Mouse (Mus musculus): ENCODE measurements at regions not wholly inside any gene's neighbourhood (a gene's known extent, or its start where the extent isn't known, plus 50 kb on each side); places are given as distances from the start of the nearest gene placed in this dataset.

GRCm38 (mm10) chr14:96954462-96954861, 435.6 kb upstream of the Klhl1 start:
- H3K27ac ChIP-seq (ENCODE audit: low read depth): no peak overlapping the region
- no peak overlapping the region for H3K4me3 ChIP-seq (ENCODE audit: low read depth, low read length)
- ATAC-seq (ENCODE audit: insufficient read depth): no peak
- H3K9me3 ChIP-seq (ENCODE audit: low read depth, low read length): no peaks in the 10 kb centered on the region
- H3K9ac ChIP-seq: no peak overlapping the region
- no peaks in the 10 kb centered on the region for H3K4me1 ChIP-seq (ENCODE audit: insufficient read depth)
- TF ChIP-seq CTCF (IDR thresholded peaks at IDR 0.05; ENCODE audit: low read depth): peak; percentile 90
- no peaks in the 10 kb centered on the region for H3K27me3 ChIP-seq (ENCODE audit: insufficient read depth, low read length)
- peak; percentile 79 for DNase-seq
- H3K36me3 ChIP-seq (ENCODE audit: insufficient read depth): no peaks in the 10 kb centered on the region
- no peak overlapping the region for H3K4me2 ChIP-seq

GRCm38 (mm10) chr14:96908737-96909136, 389.8 kb upstream of the Klhl1 start:
- no peak overlapping the region for H3K9ac ChIP-seq
- ATAC-seq (ENCODE audit: insufficient read depth): no peak
- H3K36me3 ChIP-seq (ENCODE audit: insufficient read depth): no peaks in the 10 kb centered on the region
- DNase-seq: peak; percentile 80
- H3K27ac ChIP-seq (ENCODE audit: low read depth): no peak overlapping the region
- H3K9me3 ChIP-seq (ENCODE audit: low read depth, low read length): no peaks in the 10 kb centered on the region
- WGBS: 5% methylated on average over 2 of the region's 2 CpGs
- TF ChIP-seq CTCF (IDR thresholded peaks at IDR 0.05; ENCODE audit: low read depth): peak; percentile 62
- H3K4me2 ChIP-seq: no peak overlapping the region
- no peaks in the 10 kb centered on the region for H3K27me3 ChIP-seq (ENCODE audit: insufficient read depth, low read length)
- H3K4me1 ChIP-seq (ENCODE audit: insufficient read depth): no peaks in the 10 kb centered on the region
- H3K4me3 ChIP-seq (ENCODE audit: low read depth, low read length): no peak overlapping the region

- H3K9me3 ChIP-seq (ENCODE audit: low read depth, low read length): no peaks in the 10 kb centered on the region
- WGBS: 65% methylated on average over 3 of the region's 3 CpGs
- TF ChIP-seq CTCF (IDR thresholded peaks at IDR 0.05; ENCODE audit: low read depth): no peak
- H3K36me3 ChIP-seq (ENCODE audit: insufficient read depth): no peaks in the 10 kb centered on the region
- H3K4me3 ChIP-seq (ENCODE audit: low read depth, low read length): no peak overlapping the region
- no peak overlapping the region for H3K27ac ChIP-seq (ENCODE audit: low read depth)
- no peak overlapping the region for H3K4me2 ChIP-seq
- no peak overlapping the region for H3K9ac ChIP-seq
- DNase-seq: no peak
- no peaks in the 10 kb centered on the region for H3K27me3 ChIP-seq (ENCODE audit: insufficient read depth, low read length)
- no peaks in the 10 kb centered on the region for H3K4me1 ChIP-seq (ENCODE audit: insufficient read depth)
- no peak for ATAC-seq (ENCODE audit: insufficient read depth)
Measured at GRCm38 (mm10) chr14:96879701-96880100, 360.8 kb upstream of the Klhl1 start.

GRCm38 (mm10) chr14:96871969-96872368, 353.1 kb upstream of the Klhl1 start:
- no peak for TF ChIP-seq CTCF (IDR thresholded peaks at IDR 0.05; ENCODE audit: low read depth)
- 76% methylated on average over 4 of the region's 4 CpGs for WGBS
- ATAC-seq (ENCODE audit: insufficient read depth): no peak

GRCm38 (mm10) chr14:96838910-96839309, 320.0 kb upstream of the Klhl1 start:
- H3K4me1 ChIP-seq (ENCODE audit: insufficient read depth): no peaks in the 10 kb centered on the region
- H3K27ac ChIP-seq (ENCODE audit: low read depth): no peak overlapping the region
- no peak for TF ChIP-seq CTCF (IDR thresholded peaks at IDR 0.05; ENCODE audit: low read depth)
- no peak overlapping the region for H3K4me3 ChIP-seq (ENCODE audit: low read depth, low read length)
- no peak overlapping the region for H3K4me2 ChIP-seq
- DNase-seq: no peak
- no peak for ATAC-seq (ENCODE audit: insufficient read depth)
- H3K36me3 ChIP-seq (ENCODE audit: insufficient read depth): no peaks in the 10 kb centered on the region
- no peaks in the 10 kb centered on the region for H3K9me3 ChIP-seq (ENCODE audit: low read depth, low read length)
- no peaks in the 10 kb centered on the region for H3K27me3 ChIP-seq (ENCODE audit: insufficient read depth, low read length)
- 51% methylated on average over 2 of the region's 2 CpGs for WGBS
- no peak overlapping the region for H3K9ac ChIP-seq

More at GRCm38 (mm10) chr14:96871969-96872368, 353.1 kb upstream of the Klhl1 start:
- Histone ChIP-seq H3K4me1 (ENCODE audit: insufficient read depth) (no peaks in the 10 kb centered on the region), H3K9me3 (ENCODE audit: low read depth, low read length) (no peaks in the 10 kb centered on the region), H3K9ac (no peak overlapping the region), H3K27ac (ENCODE audit: low read depth) (no peak overlapping the region), H3K4me3 (ENCODE audit: low read depth, low read length) (no peak overlapping the region), H3K36me3 (ENCODE audit: insufficient read depth) (no peaks in the 10 kb centered on the region), H3K27me3 (ENCODE audit: insufficient read depth, low read length) (no peaks in the 10 kb centered on the region), H3K4me2 (no peak overlapping the region)
- no peak for DNase-seq

GRCm38 (mm10) chr14:96825083-96825482, 306.2 kb upstream of the Klhl1 start:
- no peaks in the 10 kb centered on the region for H3K9me3 ChIP-seq (ENCODE audit: low read depth, low read length)
- WGBS: 83% methylated on average over 1 of the region's 1 CpGs
- no peak for TF ChIP-seq CTCF (IDR thresholded peaks at IDR 0.05; ENCODE audit: low read depth)
- H3K4me2 ChIP-seq: no peak overlapping the region
- H3K4me1 ChIP-seq (ENCODE audit: insufficient read depth): no peaks in the 10 kb centered on the region
- H3K4me3 ChIP-seq (ENCODE audit: low read depth, low read length): no peak overlapping the region
- no peaks in the 10 kb centered on the region for H3K36me3 ChIP-seq (ENCODE audit: insufficient read depth)
- DNase-seq: no peak
- H3K27ac ChIP-seq (ENCODE audit: low read depth): no peak overlapping the region
- H3K9ac ChIP-seq: no peak overlapping the region
- no peaks in the 10 kb centered on the region for H3K27me3 ChIP-seq (ENCODE audit: insufficient read depth, low read length)
- ATAC-seq (ENCODE audit: insufficient read depth): no peak

GRCm38 (mm10) chr14:96815665-96816064, 296.8 kb upstream of the Klhl1 start:
- 80% methylated on average over 2 of the region's 2 CpGs for WGBS
- DNase-seq (no peak), ATAC-seq (ENCODE audit: insufficient read depth) (no peak)
- Histone ChIP-seq H3K36me3 (ENCODE audit: insufficient read depth) (no peaks in the 10 kb centered on the region), H3K4me2 (no peak overlapping the region), H3K27ac (ENCODE audit: low read depth) (no peak overlapping the region), H3K27me3 (ENCODE audit: insufficient read depth, low read length) (no peaks in the 10 kb centered on the region), H3K9me3 (ENCODE audit: low read depth, low read length) (no peaks in the 10 kb centered on the region), H3K9ac (no peak overlapping the region), H3K4me1 (ENCODE audit: insufficient read depth) (no peaks in the 10 kb centered on the region), H3K4me3 (ENCODE audit: low read depth, low read length) (no peak overlapping the region)
- TF ChIP-seq CTCF (IDR thresholded peaks at IDR 0.05; ENCODE audit: low read depth): no peak

GRCm38 (mm10) chr14:96805284-96805683, 286.4 kb upstream of the Klhl1 start:
- ATAC-seq (ENCODE audit: insufficient read depth) (no peak), DNase-seq (no peak)
- no peak for TF ChIP-seq CTCF (IDR thresholded peaks at IDR 0.05; ENCODE audit: low read depth)
- Histone ChIP-seq H3K27me3 (ENCODE audit: insufficient read depth, low read length) (no peaks in the 10 kb centered on the region), H3K9ac (no peak overlapping the region), H3K27ac (ENCODE audit: low read depth) (no peak overlapping the region), H3K36me3 (ENCODE audit: insufficient read depth) (no peaks in the 10 kb centered on the region), H3K4me3 (ENCODE audit: low read depth, low read length) (no peak overlapping the region), H3K9me3 (ENCODE audit: low read depth, low read length) (no peaks in the 10 kb centered on the region), H3K4me2 (no peak overlapping the region), H3K4me1 (ENCODE audit: insufficient read depth) (no peaks in the 10 kb centered on the region)
- WGBS: 48% methylated on average over 1 of the region's 1 CpGs

Measured in lung, embryonic 14.5 days (tissue).